Mouse (Mus musculus) neural tube, embryonic 11.5 days (tissue): ENCODE results near the gene Rtf2. TPM values are rescaled to one million over a fixed set of nuclear protein-coding genes. Genes with fewer than 3 reads are reported as not detected.

Experiments used
- ATAC-seq: fragments of 200-750 bp; cut with Nextera tagmentation; 2 replicates; pipeline ENCODE4 v1.8.0; 2017; ENCODE audit warnings: moderate number of reproducible peaks, mild to moderate bottlenecking, moderate TSS enrichment, moderate library complexity; ENCODE audit not compliant: insufficient read depth, low FRiP score, low TSS enrichment
- DNase-seq: peaks from one replicate; pipeline ENCODE4 v3.0.0-alpha.2; 2015; ENCODE audit warnings: low spot score
- H3K27ac ChIP-seq: fragments of 300-500 bp; sonication (generic); 2 replicates; pipeline ENCODE4 v1.5.1; 2014; ENCODE audit warnings: low read depth, mild to moderate bottlenecking, low read length
- H3K27me3 ChIP-seq: fragments of 300-500 bp; sonication (generic); 2 replicates; pipeline ENCODE4 v1.6.1; 2014; ENCODE audit warnings: mild to moderate bottlenecking, low read length, mixed read lengths; ENCODE audit not compliant: control insufficient read depth, insufficient read depth
- H3K36me3 ChIP-seq: fragments of 300-500 bp; sonication (generic); 2 replicates; pipeline ENCODE4 v1.6.1; 2014; ENCODE audit warnings: mild to moderate bottlenecking, low read length, moderate library complexity, mixed read lengths; ENCODE audit not compliant: control insufficient read depth, insufficient read depth
- H3K4me1 ChIP-seq: fragments of 300-500 bp; sonication (generic); 2 replicates; pipeline ENCODE4 v1.6.1; 2014; ENCODE audit warnings: low read length, mixed read lengths; ENCODE audit not compliant: control insufficient read depth, insufficient read depth
- H3K4me2 ChIP-seq: fragments of 300-500 bp; sonication (generic); 2 replicates; pipeline ENCODE4 v1.6.1; 2014; ENCODE audit warnings: low read depth, mild to moderate bottlenecking, moderate library complexity
- H3K4me3 ChIP-seq: fragments of 300-500 bp; sonication (generic); 2 replicates; pipeline ENCODE4 v1.5.1; 2014; ENCODE audit warnings: low read depth, low read length
- H3K9ac ChIP-seq: fragments of 300-500 bp; sonication (generic); 2 replicates; pipeline ENCODE4 v1.6.1; 2014; ENCODE audit warnings: mild to moderate bottlenecking, low read length
- H3K9me3 ChIP-seq: fragments of 300-500 bp; sonication (generic); 2 replicates; pipeline ENCODE4 v1.6.1; 2016; ENCODE audit warnings: low read length; ENCODE audit not compliant: control insufficient read depth
- WGBS: fragments of 180-500 bp; shearing (Covaris S2); extraction: QIAGEN DNeasy Blood & Tissue Kit; methylation state at CpG from one replicate; pipeline ENCODE4 v1.1.7; 2014; 5-methylcytosine and 5-hydroxymethylcytosine counted together
- polyA plus RNA-seq: library from polyadenylated mRNA; unstranded; fragments of >200 nt; fragmentation: Nextera tagmentation; extraction: Ambion mirVana; gene quantifications from 2 replicates; pipeline ENCODE4 v1.2.1, GENCODE M21; 2014

Gene Rtf2
- polyA plus RNA-seq, 1 experiment from 2014 or later: 105 TPM

DNA sequence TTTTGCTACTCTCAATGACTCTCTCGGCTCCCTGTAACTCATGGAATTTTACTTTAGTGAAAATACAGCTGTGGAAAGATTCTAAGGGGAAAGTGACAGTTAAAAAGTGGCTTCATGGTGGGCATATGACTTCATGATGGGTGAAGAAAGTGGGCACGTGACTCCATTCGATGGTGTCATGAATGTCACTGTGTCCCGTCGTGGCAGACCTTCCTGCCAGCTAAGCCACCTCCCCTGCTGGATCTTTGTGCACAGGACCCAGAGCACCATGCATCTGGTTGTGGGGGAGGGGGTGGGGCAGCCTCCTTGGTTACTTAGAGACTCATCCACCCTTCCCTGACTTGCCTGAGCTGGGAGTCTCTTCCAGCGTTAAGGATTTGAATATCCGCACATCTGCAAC is 36.1 kb upstream of the Rtf2 start:
- H3K4me2 ChIP-seq: no peak overlapping the region
- no peaks in the 10 kb centered on the region for H3K4me1 ChIP-seq
- no peaks in the 10 kb centered on the region for H3K9me3 ChIP-seq
- H3K9ac ChIP-seq: no peak overlapping the region
- WGBS: 64% methylated on average over 7 of the region's 7 CpGs
- no peak overlapping the region for H3K4me3 ChIP-seq
- no peaks in the 10 kb centered on the region for H3K27me3 ChIP-seq
- ATAC-seq (no peak), DNase-seq (no peak)
- no peak overlapping the region for H3K27ac ChIP-seq
- no peaks in the 10 kb centered on the region for H3K36me3 ChIP-seq

GRCm38 (mm10) chr2:172405011-172405410 is 35.3 kb upstream of the Rtf2 start:
- Histone ChIP-seq H3K36me3 (no peaks in the 10 kb centered on the region), H3K4me3 (no peak overlapping the region), H3K27me3 (no peaks in the 10 kb centered on the region), H3K9ac (no peak overlapping the region), H3K4me1 (no peaks in the 10 kb centered on the region), H3K4me2 (no peak overlapping the region), H3K9me3 (no peaks in the 10 kb centered on the region), H3K27ac (no peak overlapping the region)
- 77% methylated on average over 3 of the region's 3 CpGs for WGBS
- DNase-seq: no peak
- no peak for ATAC-seq

- no peak overlapping the region for H3K4me3 ChIP-seq
- H3K9me3 ChIP-seq: no peaks in the 10 kb centered on the region
- H3K27ac ChIP-seq: no peak overlapping the region
- ATAC-seq (no peak), DNase-seq (no peak)
- no peak overlapping the region for H3K9ac ChIP-seq
- H3K36me3 ChIP-seq: no peaks in the 10 kb centered on the region
- H3K4me2 ChIP-seq: no peak overlapping the region
- no peaks in the 10 kb centered on the region for H3K27me3 ChIP-seq
- H3K4me1 ChIP-seq: no peaks in the 10 kb centered on the region
- 73% methylated on average over 4 of the region's 4 CpGs for WGBS
These were observed 34.2 kb upstream of the Rtf2 start for GRCm38 (mm10) chr2:172406173-172406572.

DNA sequence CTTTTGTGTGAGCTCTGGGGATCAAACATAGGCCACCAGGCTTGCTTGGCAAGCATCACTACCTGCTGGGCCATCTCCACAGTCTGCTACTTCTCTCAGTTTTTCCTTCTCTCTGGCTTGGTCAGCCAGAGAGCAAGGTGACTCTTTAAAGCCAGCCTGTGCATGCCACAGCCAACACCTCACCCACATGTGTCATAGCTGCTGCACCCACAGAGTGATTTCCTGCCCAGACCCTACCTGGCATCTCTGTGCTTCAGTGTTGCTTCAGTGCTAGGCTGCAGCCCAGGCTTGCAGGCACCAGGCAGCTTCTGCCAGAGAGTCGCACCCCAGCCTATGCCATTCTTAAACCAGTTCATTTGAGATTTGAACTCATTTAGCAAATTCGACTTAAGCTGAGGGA is 32.9 kb upstream of the Rtf2 start:
- no peak overlapping the region for H3K4me2 ChIP-seq
- 80% methylated on average over 2 of the region's 2 CpGs for WGBS
- H3K4me3 ChIP-seq: no peak overlapping the region
- DNase-seq: no peak
- no peak overlapping the region for H3K27ac ChIP-seq
- ATAC-seq: no peak
- no peaks in the 10 kb centered on the region for H3K9me3 ChIP-seq
- no peaks in the 10 kb centered on the region for H3K27me3 ChIP-seq
- no peaks in the 10 kb centered on the region for H3K4me1 ChIP-seq
- no peaks in the 10 kb centered on the region for H3K36me3 ChIP-seq
- no peak overlapping the region for H3K9ac ChIP-seq

DNA sequence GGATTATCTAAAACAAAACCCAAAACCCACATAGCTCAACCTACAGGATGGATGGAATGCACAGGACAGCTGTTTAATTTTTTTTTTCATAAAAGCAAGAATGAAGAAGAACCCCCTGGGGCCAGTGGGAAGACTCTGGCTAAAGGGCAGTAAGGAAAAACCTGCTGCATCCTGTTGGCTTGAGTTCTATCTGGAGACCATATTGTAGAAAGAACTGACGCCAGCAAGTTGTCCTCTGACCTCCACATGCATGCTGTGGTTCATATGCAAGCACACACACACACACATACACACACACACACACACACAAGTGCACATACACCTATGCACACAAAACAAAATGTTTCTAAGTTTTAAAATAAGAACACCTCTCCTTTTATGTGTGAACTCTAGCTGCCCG is 29.7 kb upstream of the Rtf2 start:
- Histone ChIP-seq H3K9me3 (no peaks in the 10 kb centered on the region), H3K27me3 (no peaks in the 10 kb centered on the region), H3K27ac (no peak overlapping the region), H3K9ac (no peak overlapping the region), H3K4me3 (no peak overlapping the region), H3K4me2 (no peak overlapping the region), H3K36me3 (no peaks in the 10 kb centered on the region), H3K4me1 (no peaks in the 10 kb centered on the region)
- no peak for DNase-seq
- 86% methylated on average over 2 of the region's 2 CpGs for WGBS
- ATAC-seq: no peak

DNA sequence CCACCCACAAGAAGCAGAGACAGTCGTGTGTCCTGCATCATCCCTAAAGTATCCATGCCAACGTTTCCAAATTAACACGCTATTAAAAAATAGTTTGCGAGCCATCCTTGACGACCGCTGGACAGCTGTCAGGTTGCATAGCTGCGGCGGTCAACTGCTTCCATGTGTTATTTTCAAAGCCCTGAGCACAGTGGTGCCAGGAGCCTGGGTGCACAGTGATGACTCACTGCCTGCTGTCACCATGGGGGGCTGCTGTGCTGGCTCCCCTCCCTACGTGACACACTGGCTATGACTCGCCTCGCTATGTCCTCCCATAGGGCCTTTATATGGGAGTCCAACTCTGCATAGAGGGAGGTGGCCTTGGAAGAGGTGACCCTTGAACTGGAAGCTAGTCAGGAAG is 29.3 kb upstream of the Rtf2 start:
- 79% methylated on average over 11 of the region's 11 CpGs for WGBS
- no peak overlapping the region for H3K4me3 ChIP-seq
- H3K4me1 ChIP-seq: no peaks in the 10 kb centered on the region
- H3K36me3 ChIP-seq: no peaks in the 10 kb centered on the region
- ATAC-seq (no peak), DNase-seq (no peak)
- H3K4me2 ChIP-seq: no peak overlapping the region
- H3K9me3 ChIP-seq: no peaks in the 10 kb centered on the region
- no peaks in the 10 kb centered on the region for H3K27me3 ChIP-seq
- H3K27ac ChIP-seq: no peak overlapping the region
- no peak overlapping the region for H3K9ac ChIP-seq

- Histone ChIP-seq H3K27me3 (no peaks in the 10 kb centered on the region), H3K9ac (no peak overlapping the region), H3K27ac (no peak overlapping the region), H3K36me3 (no peaks in the 10 kb centered on the region), H3K4me3 (no peak overlapping the region), H3K4me2 (no peak overlapping the region), H3K9me3 (no peaks in the 10 kb centered on the region), H3K4me1 (no peaks in the 10 kb centered on the region)
- ATAC-seq: peak; percentile 23; the same call in 1 of the 2 replicates
- 22% methylated on average over 9 of the region's 9 CpGs for WGBS
- DNase-seq: peak; percentile 66
These were observed 27.9 kb upstream of the Rtf2 start for GRCm38 (mm10) chr2:172412454-172412853.

DNA sequence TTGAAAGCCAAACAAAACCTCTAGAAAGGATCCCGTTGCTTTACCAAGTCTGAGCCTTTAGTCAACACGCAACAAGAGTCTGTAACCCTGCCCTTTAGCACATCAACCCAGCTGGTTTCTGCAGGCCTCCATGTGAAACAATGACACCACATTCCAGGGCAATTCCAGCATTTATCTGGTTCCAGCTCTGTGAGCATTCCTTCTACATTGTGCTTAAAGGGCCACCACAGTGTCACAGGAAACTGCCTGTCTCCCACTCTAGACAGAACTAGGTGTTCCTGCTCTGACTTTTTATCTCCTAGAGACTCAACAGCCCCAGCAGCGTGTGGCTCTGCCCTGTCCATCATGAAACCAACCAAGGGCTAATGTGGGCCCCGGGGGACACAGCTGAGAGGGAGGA is 27.1 kb upstream of the Rtf2 start:
- Histone ChIP-seq H3K27me3 (no peaks in the 10 kb centered on the region), H3K4me2 (no peak overlapping the region), H3K27ac (no peak overlapping the region), H3K4me3 (no peak overlapping the region), H3K36me3 (no peaks in the 10 kb centered on the region), H3K9me3 (no peaks in the 10 kb centered on the region), H3K4me1 (no peaks in the 10 kb centered on the region), H3K9ac (no peak overlapping the region)
- WGBS: 20% methylated on average over 4 of the region's 4 CpGs
- ATAC-seq: no peak
- DNase-seq: no peak

DNA sequence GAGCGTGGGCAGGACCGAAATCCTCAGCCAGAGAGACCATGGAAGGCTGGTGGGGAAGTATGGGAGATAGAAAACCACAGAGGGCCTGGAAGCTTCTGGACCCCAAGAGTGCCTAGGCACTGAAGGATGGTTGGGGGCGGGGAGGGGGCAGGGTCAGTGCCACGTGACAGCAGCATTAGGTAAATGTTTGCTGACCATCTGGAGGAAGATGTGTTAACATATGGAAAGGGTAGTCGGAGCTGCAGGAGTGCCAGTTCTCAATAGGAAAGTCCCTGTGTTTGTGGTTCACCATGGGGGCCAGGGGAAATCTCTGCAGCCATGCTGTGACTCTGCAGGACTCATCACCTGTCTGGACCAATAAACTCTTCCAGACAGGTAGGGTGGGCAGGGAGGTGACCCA is 26.5 kb upstream of the Rtf2 start:
- DNase-seq: no peak
- no peaks in the 10 kb centered on the region for H3K9me3 ChIP-seq
- no peak for ATAC-seq
- H3K36me3 ChIP-seq: no peaks in the 10 kb centered on the region
- 50% methylated on average over 5 of the region's 5 CpGs for WGBS
- no peaks in the 10 kb centered on the region for H3K4me1 ChIP-seq
- no peak overlapping the region for H3K9ac ChIP-seq
- no peak overlapping the region for H3K4me3 ChIP-seq
- H3K27ac ChIP-seq: no peak overlapping the region
- H3K4me2 ChIP-seq: no peak overlapping the region
- no peaks in the 10 kb centered on the region for H3K27me3 ChIP-seq
